Mouse (Mus musculus): ENCODE measurements at regions not wholly inside any gene's neighbourhood (a gene's known extent, or its start where the extent isn't known, plus 50 kb on each side); places are given as distances from the start of the nearest gene placed in this dataset.
A peak's percentile ranks its signal among the peaks of the same experiment; 100 is the strongest.
"Not testable (repeated sequence)": the region's sequence is repeated elsewhere in the genome, so short reads cannot be mapped to it uniquely, and the experiment has no call there.

DNA sequence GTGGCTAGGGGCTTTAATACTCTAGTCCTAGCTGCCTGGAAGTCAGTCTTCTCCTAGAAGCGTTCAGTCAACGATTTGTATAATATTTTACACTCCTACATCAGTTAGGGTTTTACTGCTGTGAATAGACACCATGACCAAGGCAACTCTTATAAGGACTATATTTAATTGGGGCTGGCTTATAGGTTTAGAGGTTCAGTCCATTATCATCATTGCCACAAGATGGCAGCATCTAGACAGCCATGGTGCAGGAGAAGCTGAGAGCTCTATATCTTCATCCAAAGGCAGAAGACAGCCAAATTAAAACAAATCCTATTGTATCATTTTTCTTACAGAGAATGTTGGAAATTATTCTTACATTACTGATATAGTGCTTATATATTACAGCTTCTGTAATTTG is 167.0 kb upstream of the Ndn start:
- DNase-seq: peak in 1 of 2 experiments; percentile 2

DNA sequence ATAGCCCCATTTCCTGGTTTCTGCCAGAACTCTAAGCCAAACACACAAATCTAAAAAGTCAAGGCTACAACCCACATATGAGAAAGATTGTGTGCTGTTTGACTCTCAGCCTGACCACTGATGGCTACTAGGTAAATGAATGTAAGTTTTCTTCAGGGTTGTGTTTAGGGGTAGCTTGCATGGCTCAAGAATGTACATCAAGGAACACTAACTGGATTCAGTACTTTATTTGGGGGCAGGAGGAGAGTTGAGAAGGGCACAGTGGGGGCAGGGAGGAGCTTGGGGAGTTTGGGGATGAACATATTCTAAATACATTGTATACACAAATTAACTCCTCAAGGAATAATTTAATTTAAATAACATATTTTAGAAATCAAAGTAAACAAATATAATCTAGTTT is 137.8 kb upstream of the Ndn start:
- DNase-seq: no peak

DNA sequence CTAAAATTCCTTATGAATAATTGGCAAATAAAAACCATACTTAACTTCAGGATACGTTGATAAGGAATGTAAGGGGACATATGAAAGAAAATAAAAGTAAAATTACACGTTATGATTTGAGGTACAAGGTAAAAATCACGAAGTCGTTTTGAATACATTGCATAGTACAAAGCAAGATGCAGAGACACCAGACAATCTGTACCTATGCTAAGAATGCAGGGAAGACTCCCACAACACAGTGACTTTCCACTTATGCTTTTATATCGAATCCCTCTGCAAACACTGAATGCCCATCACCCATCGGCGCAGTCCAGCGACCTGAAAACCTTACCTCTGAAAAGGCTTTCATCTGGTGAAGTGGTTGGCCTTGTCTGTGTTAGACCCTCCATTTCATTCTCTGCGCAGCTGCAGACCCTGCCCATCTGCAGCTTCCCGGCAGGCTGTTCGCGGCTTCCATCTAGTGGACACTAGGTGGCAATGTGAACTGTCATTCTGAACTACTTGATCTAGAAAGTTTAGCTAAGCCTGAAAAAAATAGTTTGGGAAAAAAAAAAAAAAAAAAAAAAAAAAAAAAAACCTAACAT is 137.2 kb upstream of the Ndn start:
- no peak for DNase-seq

DNA sequence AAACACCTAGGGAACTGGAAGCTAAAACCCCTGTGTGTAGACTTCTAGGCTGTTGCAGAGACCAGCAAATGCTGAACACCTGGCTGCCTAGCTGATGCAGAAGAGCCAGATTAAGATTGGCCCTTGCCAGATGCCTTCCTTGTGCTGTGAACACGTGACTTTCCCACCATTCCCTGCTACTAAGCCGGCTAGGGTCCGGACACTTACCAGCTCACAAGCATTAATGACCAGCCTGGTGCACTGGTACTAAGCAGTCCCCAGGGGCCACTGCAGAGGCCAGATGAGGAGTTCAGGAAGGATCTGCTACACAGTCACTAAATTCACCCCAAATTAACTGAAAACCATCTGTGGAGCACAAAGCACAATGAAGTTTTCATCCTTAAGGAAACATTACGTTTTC is 121.2 kb upstream of the Ndn start:
- DNase-seq: no peak

DNA sequence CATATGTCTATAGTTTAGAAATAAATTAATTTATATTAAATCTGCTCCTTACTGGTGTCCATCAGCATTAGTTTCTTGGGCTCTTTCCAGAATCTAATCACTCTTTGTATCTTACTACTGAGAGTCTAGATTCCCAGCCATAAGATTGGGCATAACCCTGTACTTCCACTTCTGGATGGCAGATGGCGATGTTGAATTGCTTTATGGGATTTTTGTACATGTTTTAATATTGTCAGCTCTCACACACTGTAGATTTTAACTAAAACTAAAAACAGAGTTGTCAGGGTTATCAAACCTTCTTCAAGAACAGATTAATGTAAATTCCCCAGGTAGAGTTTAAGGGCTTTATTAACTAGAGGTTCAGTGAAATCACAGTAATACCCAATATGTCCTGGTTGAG is 118.6 kb upstream of the Ndn start:
- peak in 1 of 2 experiments; percentile 7 for DNase-seq

DNA sequence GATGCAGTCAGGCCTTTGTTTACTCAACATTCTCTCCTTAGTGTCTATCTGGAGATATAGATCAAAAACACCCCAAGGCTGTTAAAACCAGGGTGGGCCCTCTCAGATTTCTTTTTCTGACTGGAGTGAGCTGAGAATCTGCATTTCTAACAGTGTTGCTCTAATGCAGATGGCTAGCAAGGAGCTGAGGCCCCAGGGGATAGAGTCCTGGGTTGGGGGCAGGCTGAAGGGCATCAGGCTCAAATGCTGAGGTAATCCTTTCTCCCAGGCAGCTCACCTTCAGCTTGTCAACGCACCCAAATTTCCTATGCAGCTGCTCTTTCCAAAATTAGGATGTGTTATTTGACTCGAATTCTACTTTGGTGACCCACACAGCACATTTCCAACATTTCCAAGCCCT is 115.7 kb upstream of the Ndn start:
- DNase-seq: no peak

DNA sequence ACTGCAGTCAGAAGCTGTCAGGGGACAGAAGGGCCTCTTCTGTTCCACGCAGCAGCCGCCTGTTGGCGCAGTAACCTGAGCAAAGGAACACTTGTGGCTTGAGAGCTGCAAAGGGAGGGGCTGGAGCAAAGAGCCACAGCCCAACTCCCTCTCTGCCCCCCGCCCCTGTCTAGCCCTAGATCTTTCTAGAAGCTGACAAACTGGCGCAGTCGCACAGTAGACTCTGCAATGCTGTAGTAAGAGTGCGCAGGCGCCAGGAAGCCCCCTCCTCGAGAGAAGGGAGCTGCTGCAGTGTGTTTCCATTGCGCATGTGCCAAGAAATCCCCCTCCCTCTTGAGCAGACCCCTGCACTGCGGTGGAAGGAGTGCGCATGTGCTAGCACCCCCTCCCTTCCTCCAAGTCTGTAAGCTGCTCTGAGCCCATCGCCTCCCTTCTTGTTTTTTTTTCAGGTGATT is 115.2 kb upstream of the Ndn start:
- no peak for DNase-seq

DNA sequence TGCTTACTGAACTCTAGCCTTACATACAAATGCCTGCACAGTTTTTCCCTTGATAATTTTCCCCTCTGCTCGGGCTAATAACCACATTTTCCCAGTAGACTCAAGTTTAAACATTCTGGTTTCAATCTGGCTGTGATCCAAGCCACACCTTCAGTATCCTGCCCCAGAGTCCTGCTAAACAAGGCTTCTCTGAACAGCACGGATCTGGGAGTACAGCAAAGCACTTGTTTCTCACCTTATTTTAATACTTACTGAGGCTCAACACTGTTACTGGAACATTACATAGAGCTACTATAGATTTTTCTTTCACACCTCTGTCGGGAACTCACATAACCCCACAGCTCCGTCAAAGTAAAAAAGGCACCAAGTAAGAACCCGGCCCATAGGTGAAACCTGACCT is 114.3 kb upstream of the Ndn start:
- no peak for DNase-seq

DNA sequence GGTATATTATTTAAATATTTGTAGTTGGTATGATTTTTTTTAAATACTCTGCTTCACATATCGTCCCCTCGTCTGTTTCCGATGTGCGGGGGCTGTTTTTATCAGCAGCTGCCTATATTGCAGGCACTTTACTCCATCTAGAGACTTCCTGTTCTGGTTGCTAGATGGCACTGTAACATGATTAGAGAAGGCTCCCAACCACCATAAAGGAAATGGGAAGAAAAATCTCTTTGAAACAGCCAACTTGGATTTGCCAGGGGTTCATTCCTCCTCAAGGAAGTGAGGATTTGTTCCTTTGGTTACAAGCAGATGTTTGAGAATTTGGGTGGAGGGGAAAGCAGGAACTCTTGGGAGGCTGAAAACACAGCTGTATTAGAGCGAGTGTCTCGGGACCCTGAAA is 112.3 kb upstream of the Ndn start:
- DNase-seq: no peak

DNA sequence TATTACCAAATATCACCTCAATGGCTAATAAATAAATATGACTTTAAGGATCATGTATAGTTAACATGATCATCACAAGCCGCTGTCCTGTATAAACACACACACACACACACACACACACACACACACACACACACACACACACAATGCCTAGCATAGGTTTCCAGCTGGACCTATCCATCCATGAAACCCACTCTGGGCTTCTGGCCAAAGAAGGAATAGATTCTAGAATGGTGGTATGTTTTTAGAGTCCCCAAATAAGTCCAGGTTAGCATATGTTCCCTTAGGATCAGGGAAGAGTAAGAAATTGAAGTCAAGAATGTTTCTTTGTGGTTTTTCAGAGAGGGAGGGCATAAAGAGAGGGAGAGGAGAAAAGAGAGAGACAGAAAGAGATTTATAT is 110.6 kb upstream of the Ndn start:
- DNase-seq: no peak

DNA sequence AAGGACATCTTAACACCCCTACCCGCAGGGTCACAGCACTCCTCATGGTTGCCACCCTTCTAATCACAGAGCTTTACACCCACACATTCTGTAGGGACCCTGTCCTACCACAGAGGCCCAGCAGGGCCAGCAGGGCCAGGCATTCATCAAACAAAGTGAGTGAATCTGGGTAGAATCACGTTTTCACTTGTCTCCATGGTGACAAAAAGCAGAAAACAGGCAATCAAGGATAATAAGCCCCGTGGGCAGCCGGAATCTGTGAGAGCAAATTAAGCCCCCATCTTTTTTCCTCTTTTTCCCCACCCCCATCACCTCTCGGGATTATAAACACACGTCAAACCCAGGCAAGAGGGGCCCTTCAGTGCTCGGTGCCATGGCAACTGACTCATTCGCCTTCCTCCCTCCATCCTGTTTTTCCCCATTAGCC is 84.7 kb upstream of the Ndn start:
- DNase-seq: no peak

DNA sequence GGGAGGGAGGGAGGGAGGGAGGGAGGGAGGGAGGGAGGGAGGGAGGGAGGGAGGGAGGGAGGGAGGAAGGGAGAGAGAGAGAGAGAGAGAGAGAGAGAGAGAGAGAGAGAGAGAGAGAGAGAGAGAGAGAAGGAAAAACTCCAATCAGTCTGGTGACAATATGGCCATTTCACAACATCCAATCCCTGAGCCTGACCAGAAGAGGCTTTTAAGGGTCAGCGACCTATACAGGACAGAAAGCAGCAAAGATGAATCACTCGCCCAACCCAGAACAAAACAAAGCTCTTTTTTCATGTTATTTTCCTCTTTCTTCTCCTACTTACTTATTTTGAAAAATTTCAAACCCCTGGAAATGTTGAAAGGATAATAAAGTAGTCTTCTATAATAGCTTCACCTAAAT is 84.2 kb upstream of the Ndn start:
- DNase-seq: not testable (repeated sequence)

DNA sequence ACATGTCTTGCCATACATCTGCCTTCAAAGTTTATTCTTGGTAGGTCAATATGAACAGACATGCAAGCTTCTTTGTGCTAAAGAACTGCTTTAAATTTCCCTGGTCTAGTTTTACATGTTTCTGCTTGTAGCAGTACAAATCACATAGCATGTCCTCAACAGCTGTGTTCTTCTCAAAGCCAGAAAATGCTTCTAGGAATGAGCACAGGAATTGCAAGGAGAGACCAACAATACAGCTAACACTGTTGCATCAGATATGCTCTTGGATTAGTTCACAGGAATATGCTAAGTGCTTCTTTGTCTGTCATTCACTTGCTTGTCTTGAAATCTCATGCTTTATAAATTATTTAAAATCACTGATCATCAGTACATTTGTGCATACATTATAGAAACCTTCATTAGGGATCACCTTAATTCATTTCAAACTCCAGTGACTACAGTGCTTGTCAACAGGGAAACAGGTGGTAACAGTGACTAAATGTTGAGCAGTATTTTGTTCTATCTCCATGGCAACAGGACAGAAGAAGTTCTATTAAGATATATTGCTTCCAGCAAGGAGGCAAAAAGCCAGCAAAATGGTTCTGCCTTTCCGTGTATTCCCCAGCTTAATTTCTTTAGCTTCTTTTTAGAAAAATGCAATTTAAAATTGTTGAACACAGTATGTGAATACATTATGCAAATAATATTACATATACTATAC is 77.1 kb upstream of the Ndn start:
- no peak for DNase-seq

DNA sequence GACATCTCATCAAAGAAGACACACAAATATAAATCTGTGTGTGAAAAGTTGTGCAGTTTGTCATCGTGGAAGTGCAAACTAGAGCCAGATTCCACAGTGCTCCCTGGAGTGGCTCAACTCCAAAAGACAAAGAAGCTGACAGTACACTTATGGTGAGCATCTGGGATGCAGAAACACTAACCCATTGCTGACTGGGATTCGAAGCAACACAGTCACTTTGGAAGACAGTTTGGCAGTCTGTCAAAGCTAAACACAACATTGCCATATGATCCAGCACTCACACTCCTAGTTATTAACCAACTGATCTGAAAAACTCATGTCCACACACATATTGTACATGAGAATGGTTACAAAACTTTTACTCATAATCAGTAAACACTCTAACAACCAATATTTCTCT is 70.2 kb upstream of the Ndn start:
- no peak for DNase-seq

DNA sequence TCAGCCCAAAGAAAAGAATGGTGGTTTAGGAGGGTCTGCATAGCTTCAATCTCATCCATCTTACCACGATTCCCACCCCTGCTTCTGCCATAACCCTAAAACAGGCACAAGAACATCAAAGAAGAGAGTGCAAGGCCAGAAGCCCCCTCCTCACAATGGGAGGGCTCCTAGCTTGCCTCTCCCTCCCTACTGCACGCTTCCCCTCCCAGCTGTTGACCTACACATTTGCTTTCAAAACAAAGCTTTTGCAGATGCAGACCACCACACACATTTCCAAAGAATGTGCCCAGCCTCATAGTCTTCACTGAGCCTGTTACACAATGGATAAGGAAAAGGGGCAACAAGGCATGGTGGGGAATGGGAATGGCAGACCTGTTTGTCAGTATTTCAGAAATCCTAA is 67.9 kb upstream of the Ndn start:
- DNase-seq: no peak

DNA sequence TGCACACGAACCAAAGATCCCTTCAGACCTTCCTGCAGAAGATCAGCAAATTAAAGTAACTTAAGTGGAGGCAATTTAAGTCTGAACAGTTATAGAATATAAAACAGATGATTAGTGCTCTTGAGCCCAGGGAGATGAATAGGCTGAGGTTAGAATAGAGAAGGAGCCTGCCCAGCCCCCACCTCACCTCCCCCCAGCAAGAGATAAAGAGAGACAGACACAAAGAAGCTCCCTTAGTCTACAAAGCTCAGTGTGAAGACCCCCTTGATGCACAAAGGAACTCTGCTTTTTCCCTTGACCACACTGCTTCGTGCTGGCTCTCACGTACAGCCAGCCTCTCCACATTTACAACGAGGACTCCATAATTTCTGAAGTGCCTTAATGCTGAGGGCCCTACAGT is 67.3 kb upstream of the Ndn start:
- no peak for DNase-seq

Measured in kidney, adult 8-10 months (tissue).